Mouse (Mus musculus) midbrain, postnatal 0 days (tissue): ENCODE results near the gene Ssh2. TPM values are rescaled to one million over a fixed set of nuclear protein-coding genes. Genes with fewer than 3 reads are reported as not detected.

Source experiments
- ATAC-seq: fragments of 200-750 bp; cut with Nextera tagmentation; 2 replicates; pipeline ENCODE4 v1.8.0; 2017; ENCODE audit warnings: moderate number of reproducible peaks, mild to moderate bottlenecking, moderate TSS enrichment, moderate library complexity; ENCODE audit not compliant: low FRiP score
- DNase-seq: peaks from one replicate; pipeline ENCODE4 v3.0.0-alpha.2; 2015; ENCODE audit warnings: low spot score
- H3K27ac ChIP-seq: fragments of 300-500 bp; sonication (generic); 2 replicates; pipeline ENCODE4 v1.5.1; 2014; ENCODE audit warnings: low read depth, mild to moderate bottlenecking, low read length, mixed read lengths
- H3K27me3 ChIP-seq: fragments of 300-500 bp; sonication (generic); 2 replicates; pipeline ENCODE4 v1.6.1; 2014; ENCODE audit warnings: low read length, control low read depth, mixed read lengths; ENCODE audit not compliant: insufficient read depth
- H3K36me3 ChIP-seq: fragments of 300-500 bp; sonication (generic); 2 replicates; pipeline ENCODE4 v1.6.1; 2014; ENCODE audit warnings: low read length, control low read depth, mixed read lengths; ENCODE audit not compliant: insufficient read depth
- H3K4me1 ChIP-seq: fragments of 300-500 bp; sonication (generic); 2 replicates; pipeline ENCODE4 v1.6.1; 2014; ENCODE audit warnings: mild to moderate bottlenecking, control low read depth, antibody characterized with exemption, low read length, mixed read lengths; ENCODE audit not compliant: insufficient read depth
- H3K4me2 ChIP-seq: fragments of 300-500 bp; sonication (generic); 2 replicates; pipeline ENCODE4 v1.6.1; 2014; ENCODE audit warnings: low read depth, mild to moderate bottlenecking, low read length, mixed read lengths; ENCODE audit not compliant: poor library complexity, severe bottlenecking
- H3K4me3 ChIP-seq: fragments of 300-500 bp; sonication (generic); 2 replicates; pipeline ENCODE4 v1.5.1; 2014; ENCODE audit warnings: low read depth, mild to moderate bottlenecking, low read length, moderate library complexity
- H3K9ac ChIP-seq: fragments of 300-500 bp; sonication (generic); replicated peaks from 2 replicates; pipeline ENCODE4 v1.6.1; 2014; ENCODE audit warnings: mild to moderate bottlenecking, low read length, moderate library complexity, mixed read lengths; ENCODE audit not compliant: poor library complexity, severe bottlenecking
- H3K9me3 ChIP-seq: fragments of 300-500 bp; sonication (generic); 2 replicates; pipeline ENCODE4 v1.6.1; 2016; ENCODE audit warnings: low read length, control low read depth
- CTCF ChIP-seq: IDR thresholded peaks from 2 replicates; pipeline ENCODE4 v1.5.1; 2016; ENCODE audit warnings: antibody characterized with exemption, mild to moderate bottlenecking
- WGBS: fragments of 180-500 bp; shearing (Covaris S2); extraction: QIAGEN DNeasy Blood & Tissue Kit; methylation state at CpG from one replicate; pipeline ENCODE4 v1.1.7; 2014; 5-methylcytosine and 5-hydroxymethylcytosine counted together
- polyA plus RNA-seq: library from polyadenylated mRNA; unstranded; fragments of >200 nt; fragmentation: Nextera tagmentation; extraction: Ambion mirVana; gene quantifications from 2 replicates; pipeline ENCODE4 v1.2.1, GENCODE M21; 2015
- total RNA-seq: library from RNA; depleted of rRNA; stranded (reverse); fragments of >200 nt; gene quantifications from 2 replicates; pipeline ENCODE4 v1.2.3, GENCODE M21; 2014

Ssh2 gene
- total and polyA plus RNA-seq, 2 experiments from 2014 or later, result 14.5 to 43.2 TPM

DNA sequence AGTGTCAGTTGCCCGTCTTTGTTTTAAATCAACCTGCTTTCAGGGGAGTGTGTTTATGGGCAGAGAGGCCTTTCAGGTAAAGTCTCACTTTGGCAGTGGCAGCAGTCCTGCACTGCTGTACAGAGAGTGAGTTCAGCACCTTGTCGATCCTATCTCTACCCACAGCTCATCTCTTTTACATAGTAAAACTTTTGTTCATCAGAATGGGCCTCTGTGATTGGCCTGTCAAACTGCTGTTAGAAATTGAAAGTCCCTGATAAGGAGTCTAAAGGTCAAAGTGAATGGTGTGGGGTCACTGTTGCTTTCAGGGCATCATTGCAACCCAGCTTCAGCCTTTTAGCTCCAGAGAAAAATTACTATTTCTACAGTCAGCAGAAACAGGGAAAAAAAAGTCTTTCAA lies 147.4 kb downstream of the Ssh2 start:
- no peak for DNase-seq
- no peak for TF ChIP-seq CTCF
- 83% methylated on average over 2 of the region's 2 CpGs for WGBS

DNA sequence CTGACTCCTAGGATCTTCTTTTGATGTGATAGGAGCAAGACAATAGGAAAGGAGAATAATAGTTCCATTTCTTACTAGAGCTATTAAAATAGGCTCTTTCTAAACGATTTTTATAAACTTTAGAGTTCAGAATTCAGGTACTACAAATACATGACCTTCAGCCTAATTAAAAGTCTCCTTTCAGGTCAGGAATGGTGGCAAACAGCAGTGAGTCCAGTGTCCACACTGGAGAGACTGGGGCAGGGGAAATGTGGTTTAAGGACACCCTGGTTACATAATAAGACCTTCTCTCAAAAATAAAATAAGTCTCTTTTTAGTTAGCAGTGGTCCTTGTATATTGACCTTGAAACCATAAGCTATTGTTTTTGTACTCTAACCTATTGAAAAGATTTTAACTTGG lies 148.3 kb downstream of the Ssh2 start:
- 74% methylated on average over 1 of the region's 1 CpGs for WGBS
- Histone ChIP-seq H3K27me3 (no peaks in the 10 kb centered on the region), H3K9ac (no peak overlapping the region), H3K27ac (no peak overlapping the region), H3K4me3 (no peak overlapping the region), H3K9me3 (no peaks in the 10 kb centered on the region), H3K4me1 (no peaks in the 10 kb centered on the region), H3K4me2 (no peak overlapping the region), H3K36me3 (no peaks in the 10 kb centered on the region)
- DNase-seq (no peak), ATAC-seq (no peak)
- no peak for TF ChIP-seq CTCF

More for the DNA sequence above, 147.4 kb downstream of the Ssh2 start:
- no peak overlapping the region for H3K4me3 ChIP-seq
- no peaks in the 10 kb centered on the region for H3K36me3 ChIP-seq
- no peaks in the 10 kb centered on the region for H3K4me1 ChIP-seq
- H3K4me2 ChIP-seq, result no peak overlapping the region
- ATAC-seq, result no peak
- H3K27ac ChIP-seq, result no peak overlapping the region
- H3K9me3 ChIP-seq, result no peaks in the 10 kb centered on the region
- no peaks in the 10 kb centered on the region for H3K27me3 ChIP-seq
- H3K9ac ChIP-seq, result no peak overlapping the region

DNA sequence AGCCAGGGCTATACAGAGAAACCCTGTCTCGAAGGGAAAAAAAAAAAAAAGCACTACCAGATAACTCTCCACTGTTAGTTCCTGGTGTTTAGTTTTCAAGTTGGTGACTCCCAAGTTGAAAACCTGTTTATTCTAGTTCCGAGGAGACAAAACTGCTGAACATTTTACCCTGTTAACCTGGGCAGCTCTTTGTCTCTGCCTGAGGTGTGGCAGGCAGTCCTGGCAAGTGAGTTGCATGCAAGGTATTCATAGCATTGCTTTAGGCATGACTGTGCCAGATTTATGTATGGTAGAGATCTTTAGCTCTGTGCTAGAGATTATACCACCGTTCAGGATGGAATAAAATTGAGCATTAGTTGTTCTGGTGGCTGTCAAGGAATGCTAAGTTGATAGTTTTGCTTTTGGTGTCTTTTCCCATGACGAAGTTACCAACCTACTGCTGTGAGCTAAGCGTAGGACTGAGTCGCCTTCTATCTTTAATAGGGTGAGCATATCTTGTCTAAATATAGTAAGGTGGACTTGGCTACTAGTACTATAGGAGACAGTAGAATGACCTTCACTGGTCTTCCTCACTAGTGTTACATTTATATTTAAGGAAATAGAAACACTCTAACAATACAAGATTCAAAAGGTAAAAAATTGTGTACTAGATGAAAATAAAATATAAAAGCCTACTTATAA lies 149.8 kb downstream of the Ssh2 start:
- H3K27me3 ChIP-seq, result no peaks in the 10 kb centered on the region
- no peaks in the 10 kb centered on the region for H3K4me1 ChIP-seq
- DNase-seq (no peak), ATAC-seq (no peak)
- H3K4me3 ChIP-seq, result no peak overlapping the region
- no peak overlapping the region for H3K27ac ChIP-seq
- H3K4me2 ChIP-seq, result no peak overlapping the region
- 91% methylated on average over 6 of the region's 6 CpGs for WGBS
- no peaks in the 10 kb centered on the region for H3K36me3 ChIP-seq
- no peak for TF ChIP-seq CTCF
- H3K9ac ChIP-seq, result no peak overlapping the region
- no peaks in the 10 kb centered on the region for H3K9me3 ChIP-seq

DNA sequence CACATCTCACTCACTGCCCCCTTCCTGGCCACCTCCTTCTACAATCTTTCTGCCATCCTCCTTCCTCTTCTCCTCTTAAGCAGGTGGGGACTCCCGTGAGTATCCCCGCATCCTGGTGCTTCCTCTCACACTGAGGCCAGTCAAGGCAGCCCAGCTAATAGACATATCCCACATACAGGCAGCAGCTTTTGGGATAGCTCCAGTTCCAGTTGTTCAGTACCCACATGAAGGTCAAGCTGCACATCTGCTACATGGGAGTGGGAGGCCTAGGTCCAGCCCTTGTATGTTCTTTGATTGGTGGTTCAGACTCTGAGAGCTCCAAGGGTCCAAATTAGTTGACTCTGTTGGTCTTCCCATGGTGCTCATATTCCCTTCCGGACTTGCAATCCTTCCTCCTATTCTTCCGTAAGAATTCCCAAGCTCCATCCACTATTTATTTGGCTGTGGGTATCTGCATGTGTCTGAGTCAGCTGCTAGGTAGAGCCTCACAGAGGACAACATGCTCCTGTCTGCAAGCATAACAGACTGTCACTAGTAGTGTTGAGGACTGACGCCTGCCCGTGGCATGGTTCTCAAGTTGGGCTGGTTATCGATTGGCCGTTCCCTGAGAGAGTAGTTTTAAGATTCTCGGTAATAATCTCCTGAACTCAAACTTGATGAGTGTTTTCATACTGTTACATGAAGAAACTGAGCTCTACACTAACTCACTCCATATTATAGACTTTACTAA lies 151.6 kb downstream of the Ssh2 start:
- Histone ChIP-seq H3K4me3 (no peak overlapping the region), H3K4me1 (no peaks in the 10 kb centered on the region), H3K9ac (no peak overlapping the region), H3K27me3 (no peaks in the 10 kb centered on the region), H3K36me3 (no peaks in the 10 kb centered on the region), H3K4me2 (no peak overlapping the region), H3K27ac (no peak overlapping the region), H3K9me3 (no peaks in the 10 kb centered on the region)
- ATAC-seq, result no peak
- 95% methylated on average over 9 of the region's 9 CpGs for WGBS
- no peak for TF ChIP-seq CTCF
- no peak for DNase-seq

DNA sequence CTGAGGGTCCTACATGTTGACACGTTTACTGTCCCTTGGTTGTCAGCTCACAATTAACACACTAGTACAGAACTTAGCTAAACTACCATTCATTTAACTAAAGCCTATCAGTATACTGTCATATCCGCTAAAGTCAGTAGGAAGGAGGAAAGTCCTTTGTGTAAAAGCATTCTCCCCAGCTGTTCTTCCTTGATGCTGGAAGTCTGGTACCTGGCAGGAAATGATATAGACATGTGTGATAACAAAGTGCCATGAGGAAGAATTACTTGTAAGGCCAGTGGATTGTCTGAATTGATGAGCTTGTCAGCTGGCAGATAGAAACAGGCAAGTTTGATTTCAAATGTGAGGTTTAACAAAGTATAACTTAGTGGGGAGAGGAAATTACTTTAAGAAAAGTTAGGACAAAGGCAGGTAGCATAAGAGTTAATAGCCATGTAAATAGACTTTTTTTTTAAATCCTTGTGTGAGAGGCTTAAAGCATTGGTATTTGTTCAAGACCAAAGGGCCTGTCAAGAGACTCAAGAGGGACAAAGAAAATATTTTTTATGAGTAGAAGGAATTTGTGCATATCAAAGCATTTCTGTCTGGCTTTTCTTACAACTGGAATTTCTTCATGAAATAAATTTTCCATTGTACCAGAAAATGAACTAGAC lies 153.2 kb downstream of the Ssh2 start:
- Histone ChIP-seq H3K4me3 (no peak overlapping the region), H3K4me2 (no peak overlapping the region), H3K27me3 (no peaks in the 10 kb centered on the region), H3K36me3 (no peaks in the 10 kb centered on the region), H3K4me1 (no peaks in the 10 kb centered on the region), H3K27ac (no peak overlapping the region), H3K9me3 (no peaks in the 10 kb centered on the region), H3K9ac (no peak overlapping the region)
- 80% methylated on average over 2 of the region's 2 CpGs for whole genome bisulfite sequencing
- no peak for TF ChIP-seq CTCF
- no peak for DNase-seq
- no peak for ATAC-seq

DNA sequence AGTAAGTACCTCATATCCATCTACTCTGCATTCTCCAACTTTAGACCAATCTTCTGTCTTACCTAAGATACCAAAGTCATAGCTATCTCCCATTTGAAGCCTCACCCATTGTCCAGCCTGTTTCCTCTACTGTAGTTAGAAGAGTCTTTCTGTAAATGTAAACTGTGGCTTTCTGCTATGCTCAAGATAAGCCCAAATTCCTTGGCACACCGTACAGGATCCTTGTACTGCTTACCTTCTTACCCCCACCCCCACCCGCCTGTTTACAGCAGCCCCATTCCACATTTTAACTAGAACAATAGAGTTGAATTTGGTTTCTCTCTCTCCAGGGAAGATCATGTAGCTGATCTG lies 153.7 kb downstream of the Ssh2 start:
- H3K27me3 ChIP-seq, result no peaks in the 10 kb centered on the region
- H3K4me3 ChIP-seq, result no peak overlapping the region
- no peak overlapping the region for H3K4me2 ChIP-seq
- no peak for ATAC-seq
- no peak overlapping the region for H3K9ac ChIP-seq
- no peak overlapping the region for H3K27ac ChIP-seq
- no peak for DNase-seq
- 83% methylated on average over 2 of the region's 2 CpGs for WGBS
- no peaks in the 10 kb centered on the region for H3K9me3 ChIP-seq
- H3K36me3 ChIP-seq, result no peaks in the 10 kb centered on the region
- TF ChIP-seq CTCF, result no peak
- H3K4me1 ChIP-seq, result no peaks in the 10 kb centered on the region
